Mouse (Mus musculus): ENCODE results near the gene Hist1h3f.
"Not testable (repeated sequence)": the region's sequence is repeated elsewhere in the genome, so short reads cannot be mapped to it uniquely, and the experiment has no call there.

Gene Hist1h3f

DNA sequence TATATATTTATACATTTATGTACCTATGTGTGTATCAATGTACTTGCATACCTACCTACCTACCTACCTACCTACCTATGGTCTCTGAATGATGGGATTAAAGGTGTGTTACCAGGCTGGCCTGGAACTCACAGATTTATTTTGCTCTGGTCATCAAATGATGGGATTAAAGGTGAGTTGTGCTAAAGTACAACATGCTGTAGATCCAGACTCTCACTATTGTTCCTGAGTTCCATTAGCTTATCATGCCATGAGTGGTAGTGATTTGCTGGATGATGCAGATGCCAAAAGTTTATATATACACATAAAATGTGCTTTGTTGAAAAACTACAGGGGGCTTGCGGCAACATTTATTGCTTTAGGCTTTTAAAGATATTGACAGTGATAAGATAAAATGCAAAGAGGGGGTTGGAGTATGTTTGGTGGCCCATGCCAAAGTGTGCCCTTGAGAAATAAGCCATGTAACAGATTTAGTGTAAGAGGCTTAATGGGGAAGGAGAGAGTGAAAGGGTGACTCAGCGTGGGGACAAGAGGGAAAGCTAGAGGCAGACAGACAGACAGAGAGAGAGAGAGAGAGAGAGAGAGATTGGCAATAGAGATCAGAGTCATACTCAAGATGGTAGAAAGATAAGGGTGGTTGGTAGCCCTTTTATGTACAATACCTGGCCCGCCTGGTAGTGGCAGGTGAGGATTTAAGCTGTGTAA is 6.7 kb upstream of the Hist1h3f start:
- DNase-seq (ENCODE audit: low spot score) = no peak

DNA sequence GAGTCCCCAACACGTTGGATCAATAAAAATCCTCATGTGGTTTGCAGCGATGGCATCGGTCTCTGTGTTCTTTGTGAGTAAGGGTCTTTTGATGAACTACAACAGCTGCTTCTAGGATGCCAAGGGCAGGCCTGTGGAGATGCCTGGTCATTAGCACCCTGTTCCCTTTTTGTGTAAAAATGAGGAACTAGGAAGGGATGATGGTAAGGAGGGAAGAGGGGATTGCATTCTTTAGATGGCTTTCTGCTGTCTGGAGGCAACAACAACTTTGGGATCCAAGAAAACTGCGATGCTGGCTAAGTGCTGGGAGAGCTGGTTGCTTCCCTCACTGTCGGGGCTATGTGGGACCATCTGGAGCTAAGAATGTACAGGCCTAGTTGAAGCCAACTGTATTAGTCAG is 5.6 kb upstream of the Hist1h3f start:
- no peak for DNase-seq (ENCODE audit: low spot score)

DNA sequence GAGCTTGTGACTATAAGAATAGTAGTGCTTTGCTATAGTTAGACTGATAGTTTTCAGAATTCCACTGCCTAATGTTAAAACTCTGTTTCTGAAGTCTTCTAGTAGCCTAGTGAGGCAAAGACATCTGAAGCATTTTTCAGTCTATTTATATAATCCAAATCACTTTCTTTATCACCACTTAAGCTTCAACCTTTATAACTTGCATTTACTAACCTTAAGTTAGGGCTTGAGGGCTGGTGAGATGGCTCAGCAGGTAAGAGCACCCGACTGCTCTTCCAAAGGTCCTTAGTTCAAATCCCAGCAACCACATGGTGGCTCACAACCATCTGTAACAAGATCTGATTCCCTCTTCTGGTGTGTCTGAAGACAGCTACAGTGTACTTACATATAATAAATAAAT is 4.0 kb upstream of the Hist1h3f start:
- DNase-seq (ENCODE audit: low spot score) = not testable (repeated sequence)

DNA sequence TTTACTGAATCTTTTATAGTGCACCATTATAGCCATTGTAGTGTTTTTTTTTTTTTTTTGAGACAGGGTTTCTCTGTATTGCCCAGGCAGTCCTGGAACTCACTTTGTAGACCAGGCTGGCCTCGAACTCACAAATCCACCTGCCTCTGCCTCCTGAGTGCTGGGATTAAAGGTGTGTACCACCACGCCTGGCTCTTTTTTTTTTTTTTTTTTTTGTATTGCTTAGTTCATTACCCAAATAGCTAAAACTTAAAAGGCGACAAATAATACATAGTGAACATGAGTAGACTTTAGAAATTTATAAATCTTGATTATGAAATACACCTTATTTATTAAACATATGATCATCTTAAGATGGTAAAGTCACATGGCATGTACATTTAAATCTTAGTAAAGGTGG is 2.4 kb upstream of the Hist1h3f start:
- DNase-seq (ENCODE audit: low spot score) = no peak

DNA sequence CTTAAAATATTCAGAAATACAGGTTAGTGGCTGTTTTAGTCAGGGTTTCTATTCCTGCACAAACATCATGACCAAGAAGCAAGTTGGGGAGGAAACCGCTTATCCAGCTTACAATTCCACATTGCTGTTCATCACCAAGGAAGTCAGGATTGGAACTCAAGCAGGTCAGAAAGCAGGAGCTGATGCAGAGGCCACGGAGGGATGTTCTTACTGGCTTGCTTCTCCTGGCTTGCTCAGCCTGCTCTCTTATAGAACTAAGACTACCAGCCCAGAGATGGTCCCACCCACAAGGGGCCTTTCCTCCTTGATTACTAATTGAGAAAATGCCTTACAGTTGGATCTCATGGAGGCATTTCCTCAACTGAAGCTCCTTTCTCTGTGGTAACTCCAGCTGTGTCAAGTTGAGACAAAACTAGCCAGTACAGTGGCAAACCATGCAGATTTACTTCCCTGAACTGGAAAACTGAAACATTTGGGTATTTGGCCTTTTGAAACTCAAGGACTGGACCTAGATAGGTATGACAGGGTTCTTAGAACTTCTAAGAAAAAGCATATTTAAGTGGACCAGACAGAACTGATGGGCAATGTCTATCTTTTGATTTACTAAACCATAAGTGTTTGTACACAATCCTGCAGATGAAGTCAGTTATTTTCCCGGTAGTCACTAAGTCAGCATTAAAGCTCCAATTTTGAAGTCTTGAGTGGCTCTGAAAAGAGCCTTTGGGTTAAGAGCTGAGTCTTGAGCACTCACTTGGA is 1.4 kb upstream of the Hist1h3f start:
- not testable (repeated sequence) for DNase-seq (ENCODE audit: low spot score)

DNA sequence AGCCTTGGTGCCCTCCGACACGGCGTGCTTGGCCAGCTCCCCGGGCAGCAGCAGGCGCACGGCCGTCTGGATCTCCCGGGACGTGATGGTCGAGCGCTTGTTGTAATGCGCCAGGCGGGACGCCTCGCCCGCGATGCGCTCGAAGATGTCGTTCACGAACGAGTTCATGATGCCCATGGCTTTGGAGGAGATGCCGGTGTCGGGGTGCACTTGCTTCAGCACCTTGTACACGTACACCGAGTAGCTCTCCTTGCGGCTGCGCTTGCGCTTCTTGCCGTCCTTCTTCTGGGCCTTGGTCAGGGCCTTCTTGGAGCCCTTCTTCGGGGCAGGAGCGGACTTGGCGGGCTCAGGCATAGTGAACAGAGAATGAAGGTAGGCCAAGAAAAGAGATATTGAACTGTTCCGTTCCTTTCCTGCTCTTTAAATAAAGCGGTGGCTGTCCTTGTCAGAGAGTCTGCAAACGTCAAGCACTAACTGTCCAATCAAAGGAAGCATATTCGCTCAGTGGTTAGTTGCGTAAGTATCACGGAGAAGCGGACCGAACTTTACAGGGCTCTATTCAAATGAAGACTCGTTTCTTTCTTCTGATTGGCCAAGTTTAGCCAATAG is 749 bp upstream of the Hist1h3f start, which contains the start of gene Hist1h2bh:
Hist1h2bh (minus strand) TSS at position 394 of the 609 bp plus-strand sequence.
- DNase-seq (ENCODE audit: low spot score) = peak; percentile 85

DNA sequence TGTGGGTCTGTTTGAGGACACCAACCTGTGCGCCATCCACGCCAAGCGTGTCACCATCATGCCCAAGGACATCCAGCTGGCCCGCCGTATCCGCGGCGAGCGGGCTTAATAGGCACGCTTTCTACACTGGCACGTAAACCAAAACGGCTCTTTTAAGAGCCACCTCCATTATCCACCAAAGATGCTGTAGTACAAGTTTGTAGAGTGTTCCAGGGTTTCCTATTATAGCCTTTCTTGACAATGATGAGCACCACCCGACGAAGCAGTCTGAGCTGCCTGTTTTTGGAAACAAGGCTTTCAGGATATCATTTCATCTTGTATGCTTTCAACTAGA is 902 bp downstream of the Hist1h3f start:
- DNase-seq (ENCODE audit: low spot score) = not testable (repeated sequence)

DNA sequence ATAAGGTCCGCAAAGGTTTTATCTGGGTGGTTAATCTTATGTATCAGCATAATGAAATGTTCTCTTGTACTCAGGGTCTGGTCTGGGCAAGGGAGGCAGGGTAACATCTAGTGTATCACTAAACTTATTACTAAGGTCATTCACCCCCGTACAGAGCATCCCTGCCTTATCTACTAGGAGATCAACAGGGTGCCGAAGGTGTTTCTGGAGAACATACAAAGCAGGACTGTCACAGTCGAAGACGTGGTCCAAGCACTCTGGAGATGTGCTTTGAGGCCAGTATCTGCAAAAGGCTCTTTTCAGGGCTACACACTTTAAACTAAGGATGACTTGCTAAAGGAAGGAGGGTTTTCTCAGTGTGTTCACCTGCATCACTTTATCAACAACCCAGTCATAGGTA is 2.8 kb downstream of the Hist1h3f start:
- no peak for DNase-seq (ENCODE audit: low spot score)

DNA sequence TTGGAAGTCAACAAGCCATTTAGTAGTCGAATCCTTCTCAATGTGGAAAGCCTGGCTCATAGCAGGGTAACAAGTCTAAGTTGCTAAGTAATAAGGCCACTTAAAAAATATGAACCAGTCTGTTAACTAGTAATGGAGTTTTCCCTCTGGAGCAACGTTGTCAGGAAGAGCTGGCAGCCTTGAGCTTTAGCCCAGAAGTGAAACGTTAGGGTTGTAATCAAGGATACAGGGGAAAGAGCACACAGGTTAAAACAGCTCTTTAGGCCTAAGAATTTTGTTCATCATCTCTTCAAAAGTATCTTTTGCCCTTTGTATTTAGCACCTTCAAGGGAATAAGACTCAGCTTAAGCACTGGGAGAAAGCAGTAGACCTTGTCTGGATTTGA is 6.9 kb downstream of the Hist1h3f start:
- no peak for DNase-seq (ENCODE audit: low spot score)

DNA sequence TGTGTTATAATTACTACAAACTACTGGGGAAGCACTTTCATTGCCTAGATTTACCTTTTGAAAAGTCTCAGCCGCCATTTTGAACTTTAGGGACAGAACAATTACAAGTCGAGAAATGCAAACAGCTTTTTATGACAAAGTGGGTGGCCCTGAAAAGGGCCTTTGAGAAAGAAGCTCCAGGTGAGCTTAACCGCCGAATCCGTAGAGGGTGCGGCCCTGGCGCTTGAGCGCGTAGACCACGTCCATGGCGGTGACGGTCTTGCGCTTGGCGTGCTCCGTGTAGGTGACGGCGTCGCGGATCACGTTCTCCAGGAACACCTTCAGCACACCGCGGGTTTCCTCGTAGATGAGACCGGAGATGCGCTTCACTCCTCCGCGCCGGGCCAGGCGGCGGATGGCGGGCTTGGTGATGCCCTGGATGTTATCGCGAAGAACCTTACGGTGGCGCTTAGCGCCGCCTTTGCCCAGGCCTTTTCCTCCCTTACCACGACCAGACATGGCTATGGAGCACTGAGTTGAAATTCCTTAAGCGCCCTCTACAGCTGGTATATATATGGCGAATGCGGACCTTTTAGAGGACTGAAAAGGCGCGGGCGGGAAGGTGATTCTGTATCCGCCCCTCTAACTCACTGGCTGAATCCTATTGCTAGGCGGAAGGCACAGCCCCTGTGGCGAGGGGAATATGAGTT is 7.4 kb downstream of the Hist1h3f start, which contains the start of gene Hist1h4f:
Hist1h4f (minus strand) TSS at position 503 of the 689 bp plus-strand sequence.
- peak; percentile 91 for DNase-seq (ENCODE audit: low spot score)

DNA sequence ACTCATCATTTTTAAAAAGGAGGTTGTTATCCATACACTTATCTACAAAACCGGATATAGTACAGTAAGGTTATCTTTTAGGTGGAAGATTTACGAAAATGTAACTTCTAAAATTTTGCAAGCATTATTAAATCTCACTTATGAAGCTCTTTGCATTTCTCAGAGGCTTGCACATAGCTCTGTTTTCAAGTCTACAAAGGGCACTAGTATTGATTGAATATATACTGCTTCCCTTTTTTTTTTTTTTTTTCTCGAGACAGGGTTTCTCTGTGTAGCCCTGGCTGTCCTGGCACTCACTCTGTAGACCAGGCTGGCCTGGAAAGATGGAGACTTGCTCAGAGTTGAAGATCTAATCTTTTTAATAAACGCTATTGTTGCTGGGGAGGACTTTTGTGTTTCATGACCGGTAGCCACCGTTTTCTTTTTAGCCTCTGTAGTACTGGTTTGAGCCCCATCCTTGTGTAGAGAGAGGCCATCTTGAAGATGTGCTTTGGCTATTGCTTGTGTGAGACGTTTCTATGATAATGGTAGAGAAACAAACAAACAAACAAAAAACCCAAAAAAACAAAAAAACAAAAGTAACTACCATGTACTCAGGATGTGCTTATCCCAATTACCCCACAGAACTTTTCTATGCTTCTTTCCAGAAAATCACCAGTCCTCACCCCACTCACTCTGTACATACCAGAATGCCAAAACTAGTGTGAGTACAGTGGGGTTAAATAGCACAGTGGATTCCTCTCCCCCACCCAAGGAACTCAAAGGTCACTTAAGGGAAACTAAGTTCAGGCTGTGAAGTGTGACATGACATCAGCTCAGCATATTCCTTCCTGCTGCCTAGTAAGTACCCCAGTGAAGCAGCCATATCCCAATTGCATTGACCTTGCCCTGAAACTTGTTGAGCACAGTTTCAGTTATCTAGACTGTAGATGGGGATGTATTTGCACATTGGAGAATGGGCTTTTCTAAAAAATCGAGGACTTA is 8.4 kb downstream of the Hist1h3f start:
- DNase-seq (ENCODE audit: low spot score) = no peak

DNA sequence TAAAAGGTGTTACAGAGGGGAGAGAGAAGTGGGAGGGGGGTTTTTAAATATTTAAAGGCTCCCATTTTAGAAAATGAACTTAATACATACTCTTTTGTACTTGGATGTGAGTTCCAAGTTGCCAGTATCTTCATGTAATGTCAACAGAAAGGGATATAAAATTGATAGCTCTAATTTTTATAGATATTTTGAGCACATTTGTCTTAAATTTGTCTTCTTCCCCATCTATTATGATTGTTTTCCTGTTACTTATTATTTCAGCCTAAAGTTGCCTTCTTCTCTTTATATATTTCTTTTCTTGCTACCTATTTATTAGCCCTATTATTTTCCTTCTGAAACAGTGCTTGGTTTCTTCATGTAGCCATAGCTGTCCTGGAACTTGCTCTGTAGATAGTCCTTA is 9.1 kb downstream of the Hist1h3f start, which contains the start of gene Hist1h1d:
Hist1h1d (plus strand) TSS at position 301 of the 400 bp plus-strand sequence.
- no peak for DNase-seq (ENCODE audit: low spot score)

DNA sequence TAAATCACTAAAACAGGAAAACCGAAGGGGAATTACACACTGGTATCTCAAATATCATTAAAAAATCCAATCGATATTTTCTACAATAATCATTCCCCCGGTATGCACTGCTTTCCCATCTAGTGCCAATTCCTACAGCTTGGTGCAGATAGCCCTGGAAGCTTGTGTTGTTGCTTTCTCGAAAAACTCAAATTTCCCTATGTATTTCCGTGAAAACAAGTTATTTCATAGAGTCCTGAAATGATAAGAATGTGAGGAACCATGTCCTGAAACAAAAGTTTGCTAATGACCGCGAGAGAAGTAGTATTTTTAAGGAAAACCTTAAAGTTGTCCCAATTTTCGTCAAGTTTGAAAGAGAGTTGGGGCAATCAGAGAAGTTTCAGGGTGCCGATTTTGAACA is 10.5 kb downstream of the Hist1h3f start:
- DNase-seq (ENCODE audit: low spot score) = no peak

DNA sequence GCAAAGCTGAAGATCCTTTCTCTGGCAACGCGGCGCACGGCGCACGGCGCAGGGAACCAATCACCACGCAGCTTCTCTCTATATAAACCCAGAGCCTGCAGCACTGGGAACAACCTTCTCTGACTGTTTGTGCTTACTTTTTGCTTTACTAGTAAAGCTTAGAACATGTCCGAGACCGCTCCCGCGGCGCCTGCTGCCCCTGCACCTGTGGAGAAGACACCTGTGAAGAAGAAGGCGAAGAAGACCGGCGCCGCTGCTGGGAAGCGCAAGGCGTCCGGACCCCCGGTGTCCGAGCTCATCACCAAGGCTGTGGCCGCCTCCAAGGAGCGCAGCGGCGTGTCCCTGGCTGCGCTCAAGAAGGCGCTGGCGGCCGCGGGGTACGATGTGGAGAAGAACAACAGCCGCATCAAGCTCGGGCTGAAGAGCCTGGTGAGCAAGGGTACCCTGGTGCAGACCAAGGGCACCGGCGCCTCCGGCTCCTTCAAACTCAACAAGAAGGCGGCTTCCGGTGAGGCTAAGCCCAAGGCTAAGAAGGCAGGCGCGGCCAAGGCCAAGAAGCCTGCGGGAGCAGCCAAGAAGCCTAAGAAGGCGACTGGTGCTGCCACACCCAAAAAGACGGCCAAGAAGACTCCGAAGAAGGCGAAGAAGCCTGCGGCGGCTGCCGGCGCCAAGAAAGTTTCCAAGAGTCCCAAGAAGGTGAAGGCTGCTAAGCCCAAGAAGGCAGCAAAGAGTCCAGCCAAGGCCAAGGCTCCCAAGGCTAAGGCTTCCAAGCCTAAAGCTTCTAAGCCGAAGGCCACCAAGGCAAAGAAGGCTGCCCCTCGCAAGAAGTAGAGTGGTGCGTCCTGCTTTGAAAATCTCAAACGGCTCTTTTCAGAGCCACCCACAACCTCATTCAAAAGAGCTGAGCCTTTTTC is 11.3 kb downstream of the Hist1h3f start:
- no peak for DNase-seq (ENCODE audit: low spot score)

DNA sequence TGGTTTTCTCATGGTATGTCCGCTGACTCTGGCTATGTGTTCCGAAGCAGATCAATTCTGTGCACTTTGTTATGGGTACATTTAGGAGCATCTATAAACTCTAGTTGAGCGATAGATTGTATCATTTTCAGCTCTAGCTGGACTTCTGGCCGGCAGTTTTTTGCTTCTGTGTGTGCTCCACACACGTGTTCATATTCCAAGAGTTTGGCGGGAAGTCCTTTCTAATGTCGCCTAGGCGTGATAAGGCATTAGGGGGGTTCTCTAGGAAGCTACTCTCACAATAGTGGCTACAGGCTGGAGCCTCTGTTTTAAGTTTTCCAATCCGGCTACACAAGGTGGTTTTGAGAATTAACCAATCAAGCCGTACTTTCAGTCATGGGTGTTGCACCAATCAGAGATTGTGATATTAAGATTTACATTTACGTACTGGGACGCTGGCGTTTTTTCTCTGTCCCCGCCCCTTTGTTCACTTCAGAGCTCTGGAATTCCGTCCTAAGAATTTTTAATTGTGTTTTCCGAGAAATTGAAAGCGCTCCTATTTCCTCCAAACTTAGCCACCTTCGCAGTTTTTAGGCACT is 12.1 kb downstream of the Hist1h3f start:
- DNase-seq (ENCODE audit: low spot score) = peak; percentile 86

DNA sequence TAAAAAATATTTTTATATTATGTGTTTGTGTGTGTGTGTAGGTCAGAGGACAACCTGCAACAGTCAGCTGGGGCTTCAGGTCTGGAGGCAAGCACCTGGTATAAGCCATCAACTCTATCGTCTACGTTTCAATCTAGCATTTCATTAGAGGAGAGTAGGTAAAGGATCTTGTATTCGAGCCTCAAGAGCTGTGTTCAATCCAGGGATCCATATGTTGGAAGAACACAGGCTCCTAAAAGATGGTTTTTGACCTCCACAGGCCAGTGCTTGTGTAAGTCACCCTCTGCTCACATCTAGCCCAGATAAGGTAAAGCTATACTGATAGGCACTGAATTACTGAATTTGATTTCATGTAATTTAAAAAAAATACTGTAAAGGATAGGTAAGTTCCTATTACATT is 13.1 kb downstream of the Hist1h3f start:
- no peak for DNase-seq (ENCODE audit: low spot score)

DNA sequence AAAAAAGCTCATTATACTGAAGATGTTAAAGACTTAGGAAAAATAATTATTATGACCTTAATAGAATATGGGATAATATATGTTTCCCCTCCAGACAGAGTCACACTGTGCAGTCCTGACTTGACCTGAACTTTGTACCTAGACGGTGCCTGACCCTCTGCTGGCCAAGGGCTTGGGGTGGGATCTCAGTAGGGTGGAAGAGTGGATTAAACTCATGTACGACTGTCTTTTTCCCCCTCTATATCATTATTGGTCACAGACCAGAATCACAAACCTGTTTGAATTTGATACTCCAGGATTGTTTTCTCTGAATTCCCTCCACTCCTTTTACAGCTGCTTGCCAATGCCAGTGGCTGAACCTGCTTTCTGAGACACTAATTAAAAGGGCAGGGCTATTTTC is 16.8 kb downstream of the Hist1h3f start:
- not testable (repeated sequence) for DNase-seq (ENCODE audit: low spot score)

DNA sequence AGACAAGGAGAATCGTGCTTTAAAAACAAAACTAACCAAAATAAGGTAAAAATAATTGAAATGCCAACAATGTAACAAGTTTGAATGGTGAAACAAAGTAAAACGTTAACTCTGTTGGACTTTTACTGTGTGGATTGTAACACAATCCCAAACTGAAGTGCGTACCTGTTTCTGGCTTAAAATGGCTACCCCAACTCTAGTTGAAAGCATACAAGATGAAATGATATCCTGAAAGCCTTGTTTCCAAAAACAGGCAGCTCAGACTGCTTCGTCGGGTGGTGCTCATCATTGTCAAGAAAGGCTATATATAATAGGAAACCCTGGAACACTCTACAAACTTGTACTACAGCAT is 17.7 kb downstream of the Hist1h3f start:
- DNase-seq (ENCODE audit: low spot score) = not testable (repeated sequence)

DNA sequence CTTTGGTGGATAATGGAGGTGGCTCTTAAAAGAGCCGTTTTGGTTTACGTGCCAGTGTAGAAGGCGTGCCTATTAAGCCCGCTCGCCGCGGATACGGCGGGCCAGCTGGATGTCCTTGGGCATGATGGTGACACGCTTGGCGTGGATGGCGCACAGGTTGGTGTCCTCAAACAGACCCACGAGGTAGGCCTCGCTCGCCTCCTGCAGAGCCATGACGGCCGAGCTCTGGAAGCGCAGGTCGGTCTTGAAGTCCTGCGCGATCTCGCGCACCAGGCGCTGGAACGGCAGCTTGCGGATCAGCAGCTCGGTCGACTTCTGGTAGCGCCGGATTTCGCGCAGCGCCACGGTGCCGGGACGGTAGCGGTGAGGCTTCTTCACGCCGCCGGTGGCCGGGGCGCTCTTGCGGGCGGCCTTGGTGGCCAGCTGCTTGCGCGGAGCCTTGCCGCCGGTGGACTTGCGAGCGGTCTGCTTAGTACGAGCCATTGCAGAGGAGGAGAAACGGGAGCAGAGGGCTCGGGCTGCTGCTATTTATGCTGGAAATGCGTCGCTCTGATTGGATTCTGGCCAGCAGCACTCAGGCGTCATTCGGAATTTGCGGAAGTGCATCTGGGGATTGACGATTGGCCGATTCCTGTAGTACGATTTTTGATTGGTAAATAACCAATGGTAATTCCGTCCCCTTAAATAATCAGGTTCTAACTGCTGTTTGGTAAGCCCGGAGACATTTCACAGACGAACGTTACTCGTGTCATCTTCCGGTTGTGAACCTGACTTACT is 18.2 kb downstream of the Hist1h3f start, which contains the start of gene Hist1h3e:
Hist1h3e (minus strand) TSS at position 487 of the 777 bp plus-strand sequence.
- peak; percentile 95 for DNase-seq (ENCODE audit: low spot score)

All from left cerebral cortex, adult 11 months (tissue).